Mouse (Mus musculus) lung, embryonic 16.5 days (tissue): Measurements from ENCODE around the gene Mettl4. TPM values are rescaled to one million over a fixed set of nuclear protein-coding genes. Genes with fewer than 3 reads are reported as not detected.
"Not testable (repeated sequence)": the region's sequence is repeated elsewhere in the genome, so short reads cannot be mapped to it uniquely, and the experiment has no call there.

Source experiments
- ATAC-seq: fragments of 200-750 bp; cut with Nextera tagmentation; 2 replicates; pipeline ENCODE4 v1.8.0; 2017; ENCODE audit warnings: low read depth, mild to moderate bottlenecking, moderate library complexity
- H3K27ac ChIP-seq: fragments of 300-500 bp; sonication (generic); 2 replicates; pipeline ENCODE4 v1.5.1; 2014; ENCODE audit warnings: mild to moderate bottlenecking, control low read depth, low read length
- H3K27me3 ChIP-seq: fragments of 300-500 bp; sonication (generic); 2 replicates; pipeline ENCODE4 v1.6.1; 2014; ENCODE audit warnings: low read depth, low read length, mixed read lengths; ENCODE audit not compliant: control insufficient read depth, insufficient read depth
- H3K36me3 ChIP-seq: fragments of 300-500 bp; sonication (generic); 2 replicates; pipeline ENCODE4 v1.6.1; 2014; ENCODE audit warnings: low read length; ENCODE audit not compliant: control insufficient read depth, insufficient read depth
- H3K4me1 ChIP-seq: fragments of 300-500 bp; sonication (generic); replicated peaks from 2 replicates; pipeline ENCODE4 v1.6.1; 2014; ENCODE audit warnings: low read length, mixed read lengths; ENCODE audit not compliant: control insufficient read depth, insufficient read depth
- H3K4me2 ChIP-seq: fragments of 300-500 bp; sonication (generic); 2 replicates; pipeline ENCODE4 v1.6.1; 2014; ENCODE audit warnings: low read depth, low read length, control low read depth
- H3K4me3 ChIP-seq: fragments of 300-500 bp; sonication (generic); 2 replicates; pipeline ENCODE4 v1.5.1; 2014; ENCODE audit warnings: mild to moderate bottlenecking, low read length, control low read depth
- H3K9ac ChIP-seq: fragments of 300-500 bp; sonication (generic); 2 replicates; pipeline ENCODE4 v1.6.1; 2014; ENCODE audit warnings: low read length, control low read depth
- H3K9me3 ChIP-seq: fragments of 300-500 bp; sonication (generic); 2 replicates; pipeline ENCODE4 v1.6.1; 2016; ENCODE audit warnings: low read length; ENCODE audit not compliant: control insufficient read depth
- WGBS: fragments of 180-500 bp; shearing (Covaris S2); extraction: QIAGEN DNeasy Blood & Tissue Kit; methylation state at CpG from one replicate; pipeline ENCODE4 v1.1.7; 2014; 5-methylcytosine and 5-hydroxymethylcytosine counted together
- polyA plus RNA-seq: library from polyadenylated mRNA; unstranded; fragments of >200 nt; fragmentation: Nextera tagmentation; extraction: Ambion mirVana; gene quantifications from 2 replicates; pipeline ENCODE4 v1.2.1, GENCODE M21; 2015

The Mettl4 gene
- polyA plus RNA-seq, 1 experiment from 2014 or later = 20.4 TPM

GRCm38 (mm10) chr17:94735437-94735836, 14.4 kb downstream of the Mettl4 start:
- no peaks in the 10 kb centered on the region for H3K4me1 ChIP-seq
- H3K36me3 ChIP-seq = no peaks in the 10 kb centered on the region; the same call in 1 of the 2 replicates
- H3K27me3 ChIP-seq = no peaks in the 10 kb centered on the region
- no peak overlapping the region for H3K4me3 ChIP-seq
- H3K9me3 ChIP-seq = no peaks in the 10 kb centered on the region
- WGBS = 65% methylated on average over 4 of the region's 4 CpGs
- no peak overlapping the region for H3K27ac ChIP-seq
- ATAC-seq = no peak
- H3K9ac ChIP-seq = no peak overlapping the region
- H3K4me2 ChIP-seq = no peak overlapping the region

GRCm38 (mm10) chr17:94730416-94730815, 19.4 kb downstream of the Mettl4 start:
- not testable (repeated sequence) for H3K36me3 ChIP-seq, H3K27me3 ChIP-seq, H3K9me3 ChIP-seq, H3K4me1 ChIP-seq, H3K4me2 ChIP-seq, H3K4me3 ChIP-seq, H3K9ac ChIP-seq, ATAC-seq, H3K27ac ChIP-seq
- 20% methylated on average over 2 of the region's 2 CpGs for WGBS

GRCm38 (mm10) chr17:94726750-94727149, 23.1 kb downstream of the Mettl4 start:
- Histone ChIP-seq H3K4me1 (no peaks in the 10 kb centered on the region), H3K9me3 (no peaks in the 10 kb centered on the region), H3K27me3 (no peaks in the 10 kb centered on the region), H3K9ac (no peak overlapping the region), H3K4me2 (no peak overlapping the region), H3K36me3 (no peaks in the 10 kb centered on the region), H3K27ac (no peak overlapping the region), H3K4me3 (no peak overlapping the region)
- WGBS = 88% methylated on average over 4 of the region's 4 CpGs
- no peak for ATAC-seq

- Histone ChIP-seq H3K9me3 (no peaks in the 10 kb centered on the region), H3K9ac (no peak overlapping the region), H3K36me3 (no peaks in the 10 kb centered on the region), H3K4me1 (no peaks in the 10 kb centered on the region), H3K4me2 (no peak overlapping the region), H3K27me3 (no peaks in the 10 kb centered on the region), H3K4me3 (no peak overlapping the region), H3K27ac (no peak overlapping the region)
- 69% methylated on average over 6 of the region's 6 CpGs for WGBS
- ATAC-seq = no peak
Observed at GRCm38 (mm10) chr17:94673515-94674317, 76.1 kb downstream of the Mettl4 start.
